In the genomic region with DNA sequence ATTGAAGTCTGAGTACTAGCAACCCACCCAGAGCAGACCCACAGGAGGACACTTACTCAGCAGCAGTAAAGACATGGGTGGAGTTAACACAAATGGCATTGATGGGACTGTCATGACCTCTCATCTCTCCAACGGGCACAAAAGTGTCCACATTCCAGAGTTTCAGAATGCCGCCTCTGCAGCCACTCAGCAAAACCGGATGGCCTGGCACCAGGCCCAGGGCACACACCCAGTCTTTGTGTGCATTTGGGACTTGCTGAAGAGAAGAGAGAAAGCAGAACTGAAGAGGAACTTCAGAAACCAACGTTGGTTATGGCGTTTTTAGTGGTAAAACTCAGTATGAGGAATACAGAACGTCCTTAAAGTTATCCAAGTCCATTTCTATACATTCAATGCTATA, we compare ENCODE assay signal across 11 mouse cellular contexts.
DNase-seq lines count a peak whose midpoint lies in the region; ATAC-seq lines count a peak whose summit lies in the region.
"Had no signal": no experiment of that assay in that cellular context is flagged by ENCODE, and none has a peak within 500 bp of the region (broad histone marks: within the 10 kb centered on the region; RNA-seq: fewer than 3 reads in every experiment).

No protein-coding gene starts in this region.

- 0 out of 2 replicates have a peak, but pooled peaks have one; percentile 22 for ATAC-seq in common myeloid progenitor, adult 5-6 weeks (replicated peaks; ENCODE audit: low read depth, poor library complexity, severe bottlenecking)
- no peak for ATAC-seq in forebrain, embryonic 16.5 days

- H3K9me3 ChIP-seq in forebrain, embryonic 16.5 days (ENCODE audit: control insufficient read depth, low read length), result no peaks in the 10 kb centered on the region
- H3K9me3 ChIP-seq: limb, embryonic 10.5 days had no signal

- DNase-seq in gastrocnemius, adult 18-20 months (ENCODE audit: low spot score), result peak; percentile 6
- no peak for DNase-seq in gastrocnemius, adult 8-10 months (ENCODE audit: low spot score in 2 of 2)
- peak; percentile 28 for DNase-seq in 3134 (ENCODE audit: extremely low read depth, insufficient read length, low spot score)
- peak; percentile 9 to 23 for DNase-seq in lung, adult 18-20 months
- DNase-seq in right cerebral cortex, postnatal 10 days (ENCODE audit: low spot score in 2 of 2), result no peak
- DNase-seq in right cerebral cortex, postnatal 36 days (ENCODE audit: low spot score in 2 of 2), result no peak
- DNase-seq: right cerebral cortex, postnatal 25 days; thymus, adult 2 months had no signal

- no peaks in the 10 kb centered on the region for H3K27me3 ChIP-seq in forebrain, embryonic 16.5 days (replicated peaks; ENCODE audit: control insufficient read depth, insufficient read depth, low read length)

- H3K4me2 ChIP-seq in forebrain, embryonic 16.5 days (ENCODE audit: low read length), result no peak overlapping the region

- no peak overlapping the region for H3K27ac ChIP-seq in forebrain, embryonic 16.5 days (ENCODE audit: low read length)
- H3K27ac ChIP-seq: limb, embryonic 10.5 days had no signal

- H3K4me1 ChIP-seq in forebrain, embryonic 16.5 days (replicated peaks; ENCODE audit: control insufficient read depth, insufficient read depth, low read length), result no peaks in the 10 kb centered on the region
- H3K4me1 ChIP-seq: limb, embryonic 10.5 days had no signal

- H3K9ac ChIP-seq in forebrain, embryonic 16.5 days (replicated peaks; ENCODE audit: low read depth, low read length), result no peak overlapping the region

- peaks cover 44% of the 10 kb centered on the region for H3K36me3 ChIP-seq in forebrain, embryonic 16.5 days (ENCODE audit: control insufficient read depth, insufficient read depth)
- H3K36me3 ChIP-seq: limb, embryonic 10.5 days had no signal

- WGBS in forebrain, embryonic 16.5 days, result 70% methylated on average over 6 of the region's 6 CpGs

- H3K4me3 ChIP-seq in forebrain, embryonic 16.5 days (replicated peaks; ENCODE audit: low read length), result no peak overlapping the region
- H3K4me3 ChIP-seq: limb, embryonic 10.5 days had no signal

Comparison
In these comparisons a context has a peak if more than half of its experiments do, and no peak if none do; other contexts are left out.
1. DNase-seq: peak in gastrocnemius, adult 18-20 months (single experiment), 3134 (single experiment) and lung, adult 18-20 months (2 of 2); none in gastrocnemius, adult 8-10 months (0 of 2), right cerebral cortex, postnatal 10 days (0 of 2) and right cerebral cortex, postnatal 36 days (0 of 2).